Mouse (Mus musculus) stomach, postnatal 0 days (tissue): ENCODE measurements around the gene Mpv17l2.

Source experiments
- CTCF ChIP-seq: IDR thresholded peaks from 2 replicates; pipeline ENCODE4 v1.5.1; 2016; ENCODE audit warnings: antibody characterized with exemption, low read depth, mild to moderate bottlenecking, moderate library complexity
- EP300 ChIP-seq: optimal IDR thresholded peaks from 2 replicates; pipeline ENCODE3; 2016; ENCODE audit warnings: antibody characterized with exemption

GRCm38 (mm10) chr8:70763354-70763753, 2.6 kb upstream of the Mpv17l2 start:
- no peak for TF ChIP-seq EP300
- TF ChIP-seq CTCF, result peak; percentile 87
